Mouse (Mus musculus) MEL (cell line): ENCODE results near the gene Flot2. TPM values are rescaled to one million over a fixed set of nuclear protein-coding genes. Genes with fewer than 3 reads are reported as not detected.

Source experiments
- DNase-seq: peaks from one replicate; pipeline ENCODE4 v3.0.0; 2011; ENCODE audit warnings: low read depth, low spot score
- H3K27ac ChIP-seq: 2 replicates; pipeline ENCODE4 v1.5.1; 2012; ENCODE audit warnings: low read depth, mild to moderate bottlenecking, control low read depth, low read length, moderate library complexity; ENCODE audit not compliant: control insufficient read depth
- H3K27me3 ChIP-seq, 2 experiments: fragments of 150-350 bp in 1 of 2; sonication (generic) in 1 of 2; 2 replicates each; pipeline ENCODE4 v1.6.1; 2012; ENCODE audit warnings: low read length in 2 of 2, mild to moderate bottlenecking in 2 of 2, improper control_type of control experiment in 1 of 2, moderate library complexity in 1 of 2; ENCODE audit not compliant: insufficient read depth in 2 of 2, control insufficient read depth in 1 of 2
- H3K36me3 ChIP-seq, 2 experiments: 2 replicates each; pipeline ENCODE4 v1.6.1; 2012 to 2014; ENCODE audit warnings: low read length in 2 of 2, improper control_type of control experiment in 1 of 2, inconsistent platforms in 1 of 2, mild to moderate bottlenecking in 1 of 2; ENCODE audit not compliant: insufficient read depth in 2 of 2, control insufficient read depth in 1 of 2
- H3K4me1 ChIP-seq, 2 experiments: fragments of 150-350 bp in 1 of 2; sonication (generic) in 1 of 2; 2 replicates each; pipeline ENCODE4 v1.6.1; 2012; ENCODE audit warnings: low read length in 2 of 2, improper control_type of control experiment in 1 of 2, mild to moderate bottlenecking in 1 of 2; ENCODE audit not compliant: insufficient read depth in 2 of 2, control insufficient read depth in 1 of 2
- H3K4me3 ChIP-seq, 2 experiments: fragments of 150-350 bp in 1 of 2; sonication (generic) in 1 of 2; 2 replicates each; pipeline ENCODE4 v1.5.1; 2012; ENCODE audit warnings: low read depth in 2 of 2, low read length in 2 of 2, mild to moderate bottlenecking in 2 of 2, moderate library complexity in 2 of 2, control low read depth in 1 of 2, improper control_type of control experiment in 1 of 2; ENCODE audit not compliant: control insufficient read depth in 1 of 2, insufficient read depth in 1 of 2
- H3K79me2 ChIP-seq: 2 replicates; pipeline ENCODE4 v1.6.1; 2012; ENCODE audit warnings: mild to moderate bottlenecking, low read length, moderate library complexity; ENCODE audit not compliant: control insufficient read depth, poor library complexity, insufficient read depth
- H3K9ac ChIP-seq: 2 replicates; pipeline ENCODE4 v1.6.1; 2012; ENCODE audit warnings: low read depth, mild to moderate bottlenecking, control low read depth, low read length, moderate library complexity; ENCODE audit not compliant: control insufficient read depth, poor library complexity, severe bottlenecking
- H3K9me3 ChIP-seq: fragments of 150-350 bp; sonication (generic); replicated peaks from 2 replicates; pipeline ENCODE4 v1.6.1; 2012; ENCODE audit warnings: mild to moderate bottlenecking, low read length, improper control_type of control experiment, moderate library complexity; ENCODE audit not compliant: insufficient read depth
- BHLHE40 ChIP-seq: IDR thresholded peaks from 2 replicates; pipeline ENCODE4 v1.6.1; 2012; ENCODE audit warnings: low read depth, mild to moderate bottlenecking, inconsistent platforms, low read length, improper control_type of control experiment, borderline replicate concordance
- CTCF ChIP-seq, 3 experiments: IDR thresholded peaks in 2 of 3; conservative IDR thresholded peaks in 1 of 3; 2 replicates each; pipeline ENCODE4 v1.5.1; 2011 to 2012; ENCODE audit warnings: low read length in 3 of 3, low read depth in 2 of 3, mild to moderate bottlenecking in 2 of 3, improper control_type of control experiment in 1 of 3, inconsistent platforms in 1 of 3, mixed read lengths in 1 of 3, moderate library complexity in 1 of 3; ENCODE audit not compliant: control insufficient read depth in 1 of 3, insufficient read depth in 1 of 3, poor library complexity in 1 of 3, severe bottlenecking in 1 of 3
- ELF1 ChIP-seq: IDR thresholded peaks from 2 replicates; pipeline ENCODE4 v1.6.1; 2014; ENCODE audit warnings: low read depth, mild to moderate bottlenecking, inconsistent platforms, low read length, improper control_type of control experiment, moderate library complexity
- GABPA ChIP-seq: IDR thresholded peaks from 2 replicates; pipeline ENCODE4 v1.6.1; 2012; ENCODE audit warnings: low read depth, mild to moderate bottlenecking, inconsistent platforms, low read length, improper control_type of control experiment, moderate library complexity
- GATA1 ChIP-seq: IDR thresholded peaks from 2 replicates; pipeline ENCODE4 v1.6.1; 2011; ENCODE audit warnings: low read depth, low read length, improper control_type of control experiment
- HCFC1 ChIP-seq: IDR thresholded peaks from 2 replicates; pipeline ENCODE4 v1.6.1; 2012; ENCODE audit warnings: low read depth, mild to moderate bottlenecking, inconsistent platforms, low read length, improper control_type of control experiment, moderate library complexity
- JUND ChIP-seq: IDR thresholded peaks from 2 replicates; pipeline ENCODE4 v1.6.1; 2011; ENCODE audit warnings: low read depth, mild to moderate bottlenecking, improper control_type of control experiment, low read length
- MAFK ChIP-seq: IDR thresholded peaks from 2 replicates; pipeline ENCODE4 v1.6.1; 2011; ENCODE audit warnings: low read depth, mild to moderate bottlenecking, low read length, improper control_type of control experiment, borderline replicate concordance
- MAZ ChIP-seq: IDR thresholded peaks from 2 replicates; pipeline ENCODE4 v1.6.1; 2012; ENCODE audit warnings: low read depth, mild to moderate bottlenecking, inconsistent platforms, low read length, improper control_type of control experiment
- MEF2A ChIP-seq: IDR thresholded peaks from 2 replicates; pipeline ENCODE4 v1.6.1; 2014; ENCODE audit warnings: low read depth, mild to moderate bottlenecking, inconsistent platforms, low read length, improper control_type of control experiment; ENCODE audit not compliant: poor library complexity, insufficient replicate concordance, severe bottlenecking; ENCODE audit errors: extremely low read depth
- MXI1 ChIP-seq: IDR thresholded peaks from 2 replicates; pipeline ENCODE4 v1.6.1; 2011; ENCODE audit warnings: mild to moderate bottlenecking, low read depth, low read length, improper control_type of control experiment
- MYB ChIP-seq: IDR thresholded peaks from 2 replicates; pipeline ENCODE4 v1.6.1; 2011; ENCODE audit warnings: mild to moderate bottlenecking, low read depth, low read length, improper control_type of control experiment
- MYC ChIP-seq: IDR thresholded peaks from 2 replicates; pipeline ENCODE4 v1.6.1; 2011; ENCODE audit warnings: low read depth, mild to moderate bottlenecking, low read length, improper control_type of control experiment, moderate library complexity
- NELFE ChIP-seq: IDR thresholded peaks from 2 replicates; pipeline ENCODE4 v1.6.1; 2011; ENCODE audit warnings: low read depth, low read length, improper control_type of control experiment
- NRF1 ChIP-seq: IDR thresholded peaks from 2 replicates; pipeline ENCODE4 v1.6.1; 2014; ENCODE audit warnings: low read depth, mild to moderate bottlenecking, inconsistent platforms, low read length, improper control_type of control experiment, moderate library complexity; ENCODE audit not compliant: poor library complexity, insufficient read depth, severe bottlenecking
- POLR2A ChIP-seq, 2 experiments: IDR thresholded peaks; 2 replicates each; pipeline ENCODE4 v1.6.1; 2011 to 2012; ENCODE audit warnings: low read length in 2 of 2, mild to moderate bottlenecking in 2 of 2, control low read depth in 1 of 2, improper control_type of control experiment in 1 of 2, low read depth in 1 of 2, moderate library complexity in 1 of 2; ENCODE audit not compliant: control insufficient read depth in 1 of 2, insufficient read depth in 1 of 2, poor library complexity in 1 of 2
- POLR2AphosphoS2 ChIP-seq: IDR thresholded peaks from 2 replicates; pipeline ENCODE4 v1.6.1; 2011; ENCODE audit warnings: low read length, improper control_type of control experiment
- RAD21 ChIP-seq: IDR thresholded peaks from 2 replicates; pipeline ENCODE4 v1.6.1; 2011; ENCODE audit warnings: mild to moderate bottlenecking, low read depth, low read length, improper control_type of control experiment
- RCOR1 ChIP-seq: IDR thresholded peaks from 2 replicates; pipeline ENCODE4 v1.6.1; 2012; ENCODE audit warnings: low read depth, mild to moderate bottlenecking, inconsistent platforms, low read length, improper control_type of control experiment
- SIN3A ChIP-seq: IDR thresholded peaks from 2 replicates; pipeline ENCODE4 v1.6.1; 2012; ENCODE audit warnings: low read length, improper control_type of control experiment, inconsistent platforms
- TAL1 ChIP-seq: IDR thresholded peaks from 2 replicates; pipeline ENCODE4 v1.6.1; 2012; ENCODE audit warnings: mild to moderate bottlenecking, inconsistent platforms, low read length, moderate library complexity, mixed read lengths
- TBP ChIP-seq: IDR thresholded peaks from 2 replicates; pipeline ENCODE4 v1.8.0; 2011; ENCODE audit warnings: low read depth, low read length, improper control_type of control experiment
- TCF12 ChIP-seq: IDR thresholded peaks from 2 replicates; pipeline ENCODE4 v1.6.1; 2014; ENCODE audit warnings: low read depth, mild to moderate bottlenecking, inconsistent platforms, low read length, improper control_type of control experiment, moderate library complexity
- USF1 ChIP-seq: IDR thresholded peaks from 2 replicates; pipeline ENCODE4 v1.6.1; 2014; ENCODE audit warnings: low read depth, mild to moderate bottlenecking, inconsistent platforms, low read length, improper control_type of control experiment, moderate library complexity
- USF2 ChIP-seq, 2 experiments: IDR thresholded peaks; 2 replicates each; pipeline ENCODE4 v1.6.1; 2011 to 2012; ENCODE audit warnings: improper control_type of control experiment in 2 of 2, low read length in 2 of 2, borderline replicate concordance in 1 of 2, inconsistent platforms in 1 of 2, low read depth in 1 of 2, mild to moderate bottlenecking in 1 of 2; ENCODE audit not compliant: insufficient read depth in 1 of 2
- ZC3H11A ChIP-seq: IDR thresholded peaks from 2 replicates; pipeline ENCODE4 v1.6.1; 2012; ENCODE audit warnings: low read depth, mild to moderate bottlenecking, inconsistent platforms, low read length, improper control_type of control experiment
- ZKSCAN1 ChIP-seq: IDR thresholded peaks from 2 replicates; pipeline ENCODE4 v1.6.1; 2012; ENCODE audit warnings: low read depth, mild to moderate bottlenecking, inconsistent platforms, low read length, improper control_type of control experiment, moderate library complexity
- ZMIZ1 ChIP-seq: IDR thresholded peaks from 2 replicates; pipeline ENCODE4 v1.6.1; 2012; ENCODE audit warnings: low read depth, mild to moderate bottlenecking, inconsistent platforms, low read length, improper control_type of control experiment, moderate library complexity
- ZNF384 ChIP-seq: IDR thresholded peaks from 2 replicates; pipeline ENCODE4 v1.6.1; 2012; ENCODE audit warnings: low read depth, mild to moderate bottlenecking, inconsistent platforms, low read length, improper control_type of control experiment
- polyA plus RNA-seq, 2 experiments: library from polyadenylated mRNA; stranded (reverse) in 1 of 2; unstranded in 1 of 2; fragments of >175 nt in 1 of 2; fragments of >200 nt in 1 of 2; gene quantifications; 2 replicates each; pipeline versions ENCODE4 v1.2.1 to v1.2.4; 2012; ENCODE audit warnings: low replicate concordance in 2 of 2, low read depth in 1 of 2; ENCODE audit not compliant: insufficient read length in 2 of 2, insufficient read depth in 1 of 2, missing spikeins in 1 of 2
- total RNA-seq: library from RNA; depleted of rRNA; stranded (reverse); fragments of 300-350 nt; gene quantifications from 2 replicates; pipeline ENCODE4 v1.2.3, GENCODE M21; 2012

The Flot2 gene
- total and polyA plus RNA-seq, 3 experiments: 0.08 to 0.15 TPM; not detected in 1

DNA sequence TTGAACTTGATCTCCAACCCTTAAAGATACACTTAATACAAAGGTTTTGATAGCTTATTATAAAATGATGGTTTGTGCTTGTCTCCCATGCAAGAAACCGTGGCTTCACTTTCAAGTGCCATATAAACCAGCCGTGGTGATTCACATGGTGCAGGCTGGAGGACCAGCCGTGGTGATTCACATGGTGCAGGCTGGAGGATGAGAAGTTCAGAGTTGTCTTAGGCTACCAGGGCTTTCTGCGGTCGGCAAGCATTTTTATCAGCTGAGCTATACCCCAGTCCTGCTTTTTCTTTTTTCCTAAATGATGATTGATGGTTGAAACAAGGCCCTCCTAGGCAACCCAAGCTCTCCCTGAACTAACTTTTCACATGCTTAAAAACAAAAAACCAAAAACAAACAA lies 64.4 kb downstream of the Flot2 start:
- Histone ChIP-seq H3K4me1 (peaks cover 6 to 12% of the 10 kb centered on the region in 2 experiments), H3K27me3 (no peaks in the 10 kb centered on the region), H3K4me3 (no peak overlapping the region), H3K27ac (no peak overlapping the region), H3K9ac (no peak overlapping the region), H3K9me3 (no peaks in the 10 kb centered on the region)
- no peak for DNase-seq
- TF ChIP-seq MYB: no peak
- TF ChIP-seq MAFK: no peak
- TF ChIP-seq NRF1: no peak
- TF ChIP-seq BHLHE40: no peak
- TF ChIP-seq, all 39 proteins: peak for 0
- peaks cover 0 to 24% of the 10 kb centered on the region in 2 experiments; a peak in 2 of 4 replicates for H3K36me3 ChIP-seq
- H3K79me2 ChIP-seq: no peaks in the 10 kb centered on the region

DNA sequence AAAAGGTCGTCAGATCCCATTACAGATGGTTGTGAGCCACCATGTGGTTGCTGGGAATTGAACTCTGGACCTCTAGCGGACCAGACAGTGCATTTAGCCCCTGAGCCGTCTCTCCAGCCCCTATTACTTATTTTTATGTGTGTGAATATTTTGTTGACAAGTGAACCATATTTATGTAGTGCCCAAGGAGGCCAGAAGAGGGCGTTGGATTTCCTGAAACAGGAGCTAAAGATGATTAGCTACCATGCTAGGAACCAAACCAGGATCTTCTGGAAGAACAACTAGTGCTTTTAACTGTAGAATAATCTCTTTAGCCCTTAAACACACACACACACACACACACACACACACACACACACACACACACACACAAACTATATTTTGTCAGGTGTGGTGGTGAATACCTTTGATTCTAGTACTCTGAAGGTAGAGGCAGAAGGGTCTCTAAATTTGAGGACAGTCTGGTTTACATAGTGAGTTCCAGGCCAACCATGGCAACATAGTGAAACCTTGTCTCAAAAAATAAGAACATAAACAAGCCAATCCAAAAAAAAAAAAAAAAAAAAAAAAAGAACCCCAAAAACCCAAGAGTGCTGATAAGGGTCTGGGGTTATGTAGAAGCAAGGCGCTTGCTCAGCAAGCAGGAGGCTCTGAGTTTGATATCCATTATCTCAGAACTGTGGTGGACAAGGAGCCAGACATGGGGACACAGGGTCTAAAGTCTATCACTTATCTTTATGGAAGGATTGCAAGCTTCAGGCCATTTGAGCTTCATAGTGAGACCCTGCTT lies 65.4 kb downstream of the Flot2 start:
- Histone ChIP-seq H3K27me3 (no peaks in the 10 kb centered on the region), H3K4me3 (peak overlapping the region in 1 of 2 experiments; percentile 28; a peak in 2 of 4 replicates), H3K9ac (0 out of 2 replicates have a peak overlapping the region, but pooled peaks have one; percentile 19), H3K36me3 (peaks cover 0 to 15% of the 10 kb centered on the region in 2 experiments; a peak in 2 of 4 replicates), H3K9me3 (no peaks in the 10 kb centered on the region), H3K27ac (peak overlapping the region; percentile 35), H3K79me2 (no peaks in the 10 kb centered on the region), H3K4me1 (peaks cover 6 to 12% of the 10 kb centered on the region in 2 experiments)
- DNase-seq: peak; percentile 84
- TF ChIP-seq MXI1 (peak; percentile 59; the same call in 1 of the 2 replicates), MYC (0 out of 2 replicates have a peak, but pooled peaks have one; percentile 39), CTCF (IDR thresholded peaks at IDR 0.05 in 2 of 3, conservative IDR thresholded peaks at IDR 0.05 in 1 of 3; ENCODE audit: control insufficient read depth in 1 of 3, insufficient read depth in 1 of 3, low read depth in 2 of 3, low read length in 3 of 3, poor library complexity in 1 of 3, severe bottlenecking in 1 of 3) (peak; percentile 20 to 73 (median 60); a peak in 5 of 6 replicates), HCFC1 (0 out of 2 replicates have a peak, but pooled peaks have one; percentile 52), SIN3A (peak; percentile 83), ZNF384 (peak; percentile 99), MEF2A (no peak), RCOR1 (peak; percentile 48; the same call in 1 of the 2 replicates), ELF1 (no peak), TCF12 (peak; percentile 42; the same call in 1 of the 2 replicates), POLR2A (IDR thresholded peaks at IDR 0.05; ENCODE audit: control insufficient read depth in 1 of 2, insufficient read depth in 1 of 2, low read depth in 1 of 2, low read length in 2 of 2, poor library complexity in 1 of 2) (no peak), NELFE (no peak), JUND (no peak), NRF1 (peak; percentile 62), ZKSCAN1 (peak; percentile 52; the same call in 1 of the 2 replicates), TAL1 (no peak), RAD21 (peak; percentile 49), GATA1 (peak; percentile 91), USF2 (IDR thresholded peaks at IDR 0.05; ENCODE audit: borderline replicate concordance in 1 of 2, insufficient read depth in 1 of 2, low read depth in 1 of 2, low read length in 2 of 2) (no peak), ZC3H11A (peak; percentile 60), POLR2AphosphoS2 (no peak), USF1 (no peak), MAZ (0 out of 2 replicates have a peak, but pooled peaks have one; percentile 18), TBP (no peak), ZMIZ1 (no peak), MYB (no peak), GABPA (no peak)
